Comparison of ENCODE assay signal across 8 mouse cellular contexts in genomic region chr11:58323570-58324340, GRCm38 (mm10). TPM values are rescaled to one million over a fixed set of nuclear protein-coding genes. Genes with fewer than 3 reads are reported as not detected.
DNase-seq lines count a peak whose midpoint lies in the region; ATAC-seq and TF ChIP-seq lines count a peak whose summit lies in the region.

No protein-coding gene starts in this region.

- no peak for TF ChIP-seq EP300 in liver, postnatal 0 days (IDR thresholded peaks at IDR 0.05; ENCODE audit: low read depth)

- peak overlapping the region; percentile 95 for H3K9ac ChIP-seq in heart, embryonic 16.5 days (ENCODE audit: low read length)
- peak overlapping the region; percentile 94 for H3K9ac ChIP-seq in forebrain, embryonic 16.5 days (replicated peaks; ENCODE audit: low read depth, low read length)
- peak overlapping the region; percentile 85 for H3K9ac ChIP-seq in liver, postnatal 0 days (replicated peaks)

- no peaks in the 10 kb centered on the region for H3K27me3 ChIP-seq in heart, embryonic 16.5 days (ENCODE audit: control insufficient read depth, insufficient read depth, low read length)
- H3K27me3 ChIP-seq in G1E (ENCODE audit: insufficient read depth, low read length): no peaks in the 10 kb centered on the region
- no peaks in the 10 kb centered on the region for H3K27me3 ChIP-seq in forebrain, embryonic 16.5 days (replicated peaks; ENCODE audit: control insufficient read depth, insufficient read depth, low read length)
- H3K27me3 ChIP-seq in liver, postnatal 0 days (ENCODE audit: insufficient read depth, low read length): no peaks in the 10 kb centered on the region

- H3K4me1 ChIP-seq in heart, embryonic 16.5 days (ENCODE audit: control insufficient read depth, insufficient read depth, low read length): peaks cover 19% of the 10 kb centered on the region
- peaks cover 46% of the 10 kb centered on the region for H3K4me1 ChIP-seq in G1E (ENCODE audit: insufficient read depth, low read depth, low read length)
- peaks cover 24% of the 10 kb centered on the region for H3K4me1 ChIP-seq in forebrain, embryonic 16.5 days (replicated peaks; ENCODE audit: control insufficient read depth, insufficient read depth, low read length)
- peaks cover 34% of the 10 kb centered on the region for H3K4me1 ChIP-seq in liver, postnatal 0 days (ENCODE audit: insufficient read depth)

- H3K9me3 ChIP-seq in heart, embryonic 16.5 days (replicated peaks; ENCODE audit: control insufficient read depth, low read length): peaks cover 4% of the 10 kb centered on the region
- no peaks in the 10 kb centered on the region for H3K9me3 ChIP-seq in G1E (replicated peaks)
- no peaks in the 10 kb centered on the region for H3K9me3 ChIP-seq in forebrain, embryonic 16.5 days (ENCODE audit: control insufficient read depth, low read length)
- H3K9me3 ChIP-seq in liver, postnatal 0 days (ENCODE audit: low read length): no peaks in the 10 kb centered on the region

- intact Hi-C loops in heart, postnatal 25 days (cut with DNase I): loop anchor here (2.0 kb wide), 1 partner anchor 17 kb away; the partner anchor contains the start of gene Zfp692

- 8% methylated on average over 24 of the region's 24 CpGs for WGBS in heart, embryonic 16.5 days
- 11% methylated on average over 24 of the region's 24 CpGs for WGBS in forebrain, embryonic 16.5 days
- 12% methylated on average over 24 of the region's 24 CpGs for WGBS in liver, postnatal 0 days (ENCODE audit: insufficient replicate concordance)

- H3K4me3 ChIP-seq in heart, embryonic 16.5 days (ENCODE audit: low read length): peak overlapping the region; percentile 91
- peak overlapping the region; percentile 87 for H3K4me3 ChIP-seq in G1E (ENCODE audit: low read depth, low read length)
- H3K4me3 ChIP-seq in forebrain, embryonic 16.5 days (replicated peaks; ENCODE audit: low read length): peak overlapping the region; percentile 81
- H3K4me3 ChIP-seq in liver, postnatal 0 days (ENCODE audit: low read depth, low read length): peak overlapping the region; percentile 79

- DNase-seq in heart, postnatal 25 days (ENCODE audit: low spot score): no peak
- DNase-seq in G1E (ENCODE audit: low spot score): no peak
- no peak for DNase-seq in liver, postnatal 0 days
- DNase-seq in ovary, postnatal 10 days (ENCODE audit: low spot score): no peak
- DNase-seq in right cerebral cortex, adult 2 months (ENCODE audit: low spot score in 2 of 2): no peak
- DNase-seq in B cell, adult 2 months: no peak

- no peak for ATAC-seq in heart, embryonic 16.5 days (replicated peaks; ENCODE audit: extremely low read depth, insufficient read depth, low FRiP score)
- 0 out of 2 replicates have a peak, but pooled peaks have one; percentile 9 for ATAC-seq in G1E (ENCODE audit: extremely low read depth, insufficient number of reproducible peaks, low FRiP score, poor library complexity, severe bottlenecking)
- ATAC-seq in forebrain, embryonic 16.5 days: 0 out of 2 replicates have a peak, but pooled peaks have one; percentile 8
- ATAC-seq in liver, postnatal 0 days: peak; percentile 9

- peak overlapping the region; percentile 99 for H3K27ac ChIP-seq in heart, embryonic 16.5 days (ENCODE audit: low read length)
- H3K27ac ChIP-seq in forebrain, embryonic 16.5 days (ENCODE audit: low read length): peak overlapping the region; percentile 95
- H3K27ac ChIP-seq in liver, postnatal 0 days (ENCODE audit: low read depth): peak overlapping the region; percentile 99

- peak overlapping the region; percentile 98 for H3K4me2 ChIP-seq in heart, embryonic 16.5 days (ENCODE audit: low read depth, low read length)
- H3K4me2 ChIP-seq in forebrain, embryonic 16.5 days (ENCODE audit: low read length): peak overlapping the region; percentile 86
- peak overlapping the region; percentile 79 for H3K4me2 ChIP-seq in liver, postnatal 0 days (ENCODE audit: low read depth, low read length)

- H3K36me3 ChIP-seq in heart, embryonic 16.5 days (ENCODE audit: control insufficient read depth, insufficient read depth): peaks cover 23% of the 10 kb centered on the region
- H3K36me3 ChIP-seq in G1E (replicated peaks): peaks cover 69% of the 10 kb centered on the region
- H3K36me3 ChIP-seq in forebrain, embryonic 16.5 days (ENCODE audit: control insufficient read depth, insufficient read depth): peaks cover 19% of the 10 kb centered on the region
- H3K36me3 ChIP-seq in liver, postnatal 0 days (replicated peaks; ENCODE audit: insufficient read depth, low read length): peaks cover 26% of the 10 kb centered on the region

- no peak for TF ChIP-seq CTCF in G1E (IDR thresholded peaks at IDR 0.05; ENCODE audit: low read depth, low read length)
- no peak for TF ChIP-seq CTCF in liver, postnatal 0 days (IDR thresholded peaks at IDR 0.05; ENCODE audit: low read depth)

RNA-seq across cellular contexts. Expression of gene Zfp672, which starts 6.4 kb away (rescaled TPM):
- 38.8 and 40.5 TPM in 2 replicates for polyA plus RNA-seq in heart, embryonic 16.5 days (2015; fragmentation: Nextera tagmentation; extraction: Ambion mirVana)
- total RNA-seq in heart, postnatal 25 days (2021): 10 to 100 TPM; 42.9 to 43.5 TPM
- total RNA-seq in G1E (2014; fragmentation: Nextera tagmentation): 24.2 and 27.1 TPM in 2 replicates
- total RNA-seq in G1E (2017): 27.2 and 29.6 TPM in 2 replicates
- polyA plus RNA-seq in G1E (2012): 7.9 TPM in 2 replicates
- 39.8 and 43.1 TPM in 2 replicates for polyA plus RNA-seq in forebrain, embryonic 16.5 days (2015; fragmentation: Nextera tagmentation; extraction: Ambion mirVana)
- 44.4 and 46.2 TPM in 2 replicates for polyA plus RNA-seq in liver, postnatal 0 days (2015; fragmentation: Nextera tagmentation; extraction: Ambion mirVana)

RNA-seq across cellular contexts. Expression of gene Sh3bp5l, which starts 6.8 kb away (rescaled TPM):
- 32.0 and 32.5 TPM in 2 replicates for polyA plus RNA-seq in heart, embryonic 16.5 days (2015; fragmentation: Nextera tagmentation; extraction: Ambion mirVana)
- total RNA-seq in heart, postnatal 25 days (2021): 10 to 100 TPM; 33.7 to 35.1 TPM
- total RNA-seq in G1E (2014; fragmentation: Nextera tagmentation): 4.5 and 5.1 TPM in 2 replicates
- total RNA-seq in G1E (2017): 18.1 and 19.5 TPM in 2 replicates
- polyA plus RNA-seq in G1E (2012): 18.2 and 18.6 TPM in 2 replicates
- 56.6 and 56.9 TPM in 2 replicates for polyA plus RNA-seq in forebrain, embryonic 16.5 days (2015; fragmentation: Nextera tagmentation; extraction: Ambion mirVana)
- polyA plus RNA-seq in liver, postnatal 0 days (2015; fragmentation: Nextera tagmentation; extraction: Ambion mirVana): 10.5 and 11.0 TPM in 2 replicates

RNA-seq across cellular contexts. Expression of gene Zfp692, which starts 16.9 kb away (rescaled TPM):
- 15.0 and 16.6 TPM in 2 replicates for polyA plus RNA-seq in heart, embryonic 16.5 days (2015; fragmentation: Nextera tagmentation; extraction: Ambion mirVana)
- total RNA-seq in heart, postnatal 25 days (2021): 1 to 10 TPM; 3.7 to 4.1 TPM
- total RNA-seq in G1E (2014; fragmentation: Nextera tagmentation) (14.4 and 17.5 TPM in 2 replicates), G1E (2017) (14.5 and 20.0 TPM in 2 replicates)
- 15.5 and 16.6 TPM in 2 replicates for polyA plus RNA-seq in G1E (2012)
- 30.8 and 42.9 TPM in 2 replicates for polyA plus RNA-seq in forebrain, embryonic 16.5 days (2015; fragmentation: Nextera tagmentation; extraction: Ambion mirVana)
- 3.3 and 4.0 TPM in 2 replicates for polyA plus RNA-seq in liver, postnatal 0 days (2015; fragmentation: Nextera tagmentation; extraction: Ambion mirVana)

RNA-seq across cellular contexts. Expression of gene 4930438A08Rik, which starts 49.2 kb away (rescaled TPM):
- 0.08 TPM in 1 of 2 replicates, not detected in the other for polyA plus RNA-seq in heart, embryonic 16.5 days (2015; fragmentation: Nextera tagmentation; extraction: Ambion mirVana)
- total RNA-seq in heart, postnatal 25 days (2021): not detected
- total RNA-seq in G1E (2014; fragmentation: Nextera tagmentation) (not detected in 2 replicates), G1E (2017) (0.05 TPM in 1 of 2 replicates, not detected in the other)
- not detected in 2 replicates for polyA plus RNA-seq in G1E (2012)
- polyA plus RNA-seq in forebrain, embryonic 16.5 days (2015; fragmentation: Nextera tagmentation; extraction: Ambion mirVana): not detected in 2 replicates
- 4.9 and 7.0 TPM in 2 replicates for polyA plus RNA-seq in liver, postnatal 0 days (2015; fragmentation: Nextera tagmentation; extraction: Ambion mirVana)

RNA-seq across cellular contexts. Expression of gene Lypd8, which starts 55.1 kb away (rescaled TPM):
- 1.4 TPM in 1 of 2 replicates, not detected in the other for polyA plus RNA-seq in heart, embryonic 16.5 days (2015; fragmentation: Nextera tagmentation; extraction: Ambion mirVana)
- under 1 TPM in 1 of 2 experiments, not detected in 1; 0.31 TPM for total RNA-seq in heart, postnatal 25 days (2021)
- total RNA-seq in G1E (2014; fragmentation: Nextera tagmentation) (0.68 and 1.2 TPM in 2 replicates), G1E (2017) (0.16 and 0.29 TPM in 2 replicates)
- 0.07 TPM in 1 of 2 replicates, not detected in the other for polyA plus RNA-seq in G1E (2012)
- not detected in 2 replicates for polyA plus RNA-seq in forebrain, embryonic 16.5 days (2015; fragmentation: Nextera tagmentation; extraction: Ambion mirVana)
- not detected in 2 replicates for polyA plus RNA-seq in liver, postnatal 0 days (2015; fragmentation: Nextera tagmentation; extraction: Ambion mirVana)
